Mouse (Mus musculus) ES-Bruce4 (cell line): Measurements from ENCODE around the gene Slc25a17.

ENCODE experiments used
- CTCF ChIP-seq: IDR thresholded peaks from one replicate; pipeline ENCODE4 v1.8.1; 2011; ENCODE audit warnings: low read depth, low read length
- EP300 ChIP-seq: IDR thresholded peaks from 2 replicates; pipeline ENCODE4 v1.6.1; 2011; ENCODE audit warnings: low read depth, low read length; ENCODE audit not compliant: insufficient read depth
- POLR2A ChIP-seq: IDR thresholded peaks from one replicate; pipeline ENCODE4 v1.8.1; 2011; ENCODE audit warnings: low read length; ENCODE audit not compliant: insufficient read depth

GRCm38 (mm10) chr15:81336466-81336865 is 24.1 kb downstream of the Slc25a17 start:
- TF ChIP-seq CTCF (no peak), EP300 (no peak), POLR2A (no peak)
